Mouse (Mus musculus) lung, postnatal 14 days (tissue): Measurements from ENCODE around the gene Angel1.
A peak's percentile ranks its signal among the peaks of the same experiment; 100 is the strongest.

Source experiments
- DNase-seq: peaks from one replicate; pipeline ENCODE4 v3.0.0; 2021

Gene Angel1

GRCm38 (mm10) chr12:86678591-86679545 lies 47.4 kb downstream of the Angel1 start, which contains the start of gene Vash1:
Gene Vash1, plus strand, starts transcription at chr12:86678700.
- peak; percentile 66 for DNase-seq

GRCm38 (mm10) chr12:86672507-86672906 lies 53.8 kb downstream of the Angel1 start:
- DNase-seq = no peak

- no peak for DNase-seq
These were observed 54.2 kb downstream of the Angel1 start for GRCm38 (mm10) chr12:86672105-86672504.

- DNase-seq = no peak
These were observed 57.9 kb downstream of the Angel1 start for GRCm38 (mm10) chr12:86668404-86668803.

- DNase-seq = no peak
These were observed 60.6 kb downstream of the Angel1 start for GRCm38 (mm10) chr12:86665656-86666055.

- no peak for DNase-seq
These were observed 65.8 kb downstream of the Angel1 start for GRCm38 (mm10) chr12:86660466-86660865.

- DNase-seq = no peak
These were observed 66.8 kb downstream of the Angel1 start for GRCm38 (mm10) chr12:86659447-86659968.

- DNase-seq = peak; percentile 90
These were observed 73.7 kb downstream of the Angel1 start for GRCm38 (mm10) chr12:86652570-86653041.

- DNase-seq = no peak
These were observed 74.9 kb downstream of the Angel1 start for GRCm38 (mm10) chr12:86651301-86651860.
